ENCODE assay signal across 10 mouse cellular contexts in genomic region chr12:88354182-88354702, GRCm38 (mm10). TPM values are rescaled to one million over a fixed set of nuclear protein-coding genes. Genes with fewer than 3 reads are reported as not detected.
DNase-seq lines count a peak whose midpoint lies in the region; ATAC-seq lines count a peak whose summit lies in the region.
"Had no signal": no experiment of that assay in that cellular context is flagged by ENCODE, and none has a peak within 500 bp of the region (broad histone marks: within the 10 kb centered on the region; RNA-seq: fewer than 3 reads in every experiment).

No protein-coding gene starts in this region.

- H3K27ac ChIP-seq in heart, embryonic 14.5 days (replicated peaks in 1 of 2; ENCODE audit: control insufficient read depth in 1 of 2, insufficient read depth in 1 of 2, low read depth in 2 of 2, low read length in 2 of 2) = no peak overlapping the region
- no peak overlapping the region for H3K27ac ChIP-seq in intestine, embryonic 15.5 days
- no peak overlapping the region for H3K27ac ChIP-seq in neural tube, embryonic 13.5 days (replicated peaks)

- no peak for DNase-seq in heart, postnatal 4 days
- DNase-seq in embryo, embryonic 11 days = peak; percentile 27
- DNase-seq in cerebellum, adult 9-10 months = no peak
- DNase-seq in cerebellum, postnatal 4 days (ENCODE audit: low spot score in 2 of 2) = no peak
- DNase-seq in lung, postnatal 25 days (ENCODE audit: low spot score) = no peak

- no peak for ATAC-seq in heart, embryonic 14.5 days (ENCODE audit: insufficient number of reproducible peaks, insufficient read depth, low FRiP score, low read depth)
- peak; percentile 53 for ATAC-seq in intestine, embryonic 15.5 days
- ATAC-seq in neural tube, embryonic 13.5 days (ENCODE audit: low read depth) = no peak

- H3K4me2 ChIP-seq in heart, embryonic 14.5 days (ENCODE audit: low read length) = peak overlapping the region; percentile 71
- H3K4me2 ChIP-seq in intestine, embryonic 15.5 days (replicated peaks) = peak overlapping the region; percentile 69
- peak overlapping the region; percentile 53 for H3K4me2 ChIP-seq in neural tube, embryonic 13.5 days

- H3K9ac ChIP-seq in heart, embryonic 14.5 days (ENCODE audit: low read length) = peak overlapping the region; percentile 66
- no peak overlapping the region for H3K9ac ChIP-seq in intestine, embryonic 15.5 days
- H3K9ac ChIP-seq in neural tube, embryonic 13.5 days = peak overlapping the region; percentile 58

- H3K4me1 ChIP-seq in heart, embryonic 14.5 days (ENCODE audit: control insufficient read depth in 2 of 2, insufficient read depth in 2 of 2, low read length in 2 of 2) = no peaks in the 10 kb centered on the region
- 0 out of 2 replicates have a peak, but pooled peaks cover 3% of the 10 kb centered on the region for H3K4me1 ChIP-seq in intestine, embryonic 15.5 days (replicated peaks)
- no peaks in the 10 kb centered on the region for H3K4me1 ChIP-seq in neural tube, embryonic 13.5 days (replicated peaks)

- 18% methylated on average over 40 of the region's 41 CpGs for WGBS in heart, embryonic 14.5 days
- WGBS in intestine, embryonic 15.5 days = 26% methylated on average over 38 of the region's 41 CpGs
- WGBS in neural tube, embryonic 13.5 days = 22% methylated on average over 36 of the region's 41 CpGs

- no peaks in the 10 kb centered on the region for H3K9me3 ChIP-seq in heart, embryonic 14.5 days (ENCODE audit: control insufficient read depth, low read length)
- H3K9me3 ChIP-seq in intestine, embryonic 15.5 days = no peaks in the 10 kb centered on the region
- H3K9me3 ChIP-seq in neural tube, embryonic 13.5 days = no peaks in the 10 kb centered on the region

- H3K27me3 ChIP-seq in heart, embryonic 14.5 days (ENCODE audit: control insufficient read depth, insufficient read depth, low read length) = no peaks in the 10 kb centered on the region
- H3K27me3 ChIP-seq in intestine, embryonic 15.5 days (replicated peaks) = no peaks in the 10 kb centered on the region
- no peaks in the 10 kb centered on the region for H3K27me3 ChIP-seq in neural tube, embryonic 13.5 days

- H3K36me3 ChIP-seq in heart, embryonic 14.5 days (ENCODE audit: control insufficient read depth, insufficient read depth, low read length) = no peaks in the 10 kb centered on the region
- H3K36me3 ChIP-seq in intestine, embryonic 15.5 days = no peaks in the 10 kb centered on the region
- no peaks in the 10 kb centered on the region for H3K36me3 ChIP-seq in neural tube, embryonic 13.5 days

- H3K4me3 ChIP-seq in heart, embryonic 14.5 days (ENCODE audit: control insufficient read depth in 1 of 2, insufficient read depth in 1 of 2, low read depth in 1 of 2, low read length in 2 of 2) = peak overlapping the region; percentile 36 to 41
- peak overlapping the region; percentile 35 for H3K4me3 ChIP-seq in intestine, embryonic 15.5 days (replicated peaks)
- peak overlapping the region; percentile 33 for H3K4me3 ChIP-seq in neural tube, embryonic 13.5 days
- H3K4me3 ChIP-seq: erythroblast, embryonic 14.5 days had no signal

RNA-seq across cellular contexts. Expression of gene Adck1, which starts 6.1 kb away (rescaled TPM):
- 12.9 and 13.8 TPM in 2 replicates for polyA plus RNA-seq in heart, embryonic 14.5 days (2014; fragmentation: Nextera tagmentation; extraction: Ambion mirVana)
- 10 to 100 TPM; 21.6 to 21.9 TPM for total RNA-seq in heart, postnatal 4 days (2021)
- polyA plus RNA-seq in intestine, embryonic 15.5 days (2015; fragmentation: Nextera tagmentation; extraction: Ambion mirVana) = 15.3 and 17.7 TPM in 2 replicates
- 26.3 and 28.5 TPM in 2 replicates for polyA plus RNA-seq in neural tube, embryonic 13.5 days (2015; fragmentation: Nextera tagmentation; extraction: Ambion mirVana)

RNA-seq across cellular contexts. Expression of gene Gm5039, which starts 30.4 kb away (rescaled TPM):
- not detected in 2 replicates for polyA plus RNA-seq in heart, embryonic 14.5 days (2014; fragmentation: Nextera tagmentation; extraction: Ambion mirVana)
- not detected for total RNA-seq in heart, postnatal 4 days (2021)
- not detected in 2 replicates for polyA plus RNA-seq in intestine, embryonic 15.5 days (2015; fragmentation: Nextera tagmentation; extraction: Ambion mirVana)
- not detected in 2 replicates for polyA plus RNA-seq in neural tube, embryonic 13.5 days (2015; fragmentation: Nextera tagmentation; extraction: Ambion mirVana)
- total RNA-seq: MEL had no signal
- polyA plus RNA-seq: erythroblast, embryonic 14.5 days had no signal
